Mouse (Mus musculus) forebrain, postnatal 0 days (tissue): ENCODE data around the gene Tsc2. TPM values are rescaled to one million over a fixed set of nuclear protein-coding genes. Genes with fewer than 3 reads are reported as not detected.
A peak's percentile ranks its signal among the peaks of the same experiment; 100 is the strongest.

Experiments used
- ATAC-seq: fragments of 200-750 bp; cut with Nextera tagmentation; 2 replicates; pipeline ENCODE4 v1.8.0; 2017; ENCODE audit warnings: mild to moderate bottlenecking, moderate library complexity
- DNase-seq: peaks from one replicate; pipeline ENCODE4 v3.0.0-alpha.2; 2015
- H3K27ac ChIP-seq: fragments of 300-500 bp; sonication (generic); 2 replicates; pipeline ENCODE4 v1.5.1; 2014; ENCODE audit warnings: low read depth, mild to moderate bottlenecking, antibody characterized with exemption, low read length, moderate library complexity, mixed read lengths
- H3K27me3 ChIP-seq: fragments of 300-500 bp; sonication (generic); 2 replicates; pipeline ENCODE4 v1.6.1; 2014; ENCODE audit warnings: mild to moderate bottlenecking, low read length, mixed read lengths; ENCODE audit not compliant: insufficient read depth
- H3K36me3 ChIP-seq: fragments of 300-500 bp; sonication (generic); 2 replicates; pipeline ENCODE4 v1.6.1; 2014; ENCODE audit warnings: mild to moderate bottlenecking, moderate library complexity; ENCODE audit not compliant: insufficient read depth
- H3K4me1 ChIP-seq: fragments of 300-500 bp; sonication (generic); 2 replicates; pipeline ENCODE4 v1.6.1; 2014; ENCODE audit warnings: antibody characterized with exemption; ENCODE audit not compliant: insufficient read depth
- H3K4me2 ChIP-seq: fragments of 300-500 bp; sonication (generic); 2 replicates; pipeline ENCODE4 v1.6.1; 2014; ENCODE audit warnings: low read depth, mild to moderate bottlenecking, moderate library complexity
- H3K4me3 ChIP-seq: fragments of 300-500 bp; sonication (generic); 2 replicates; pipeline ENCODE4 v1.5.1; 2014; ENCODE audit warnings: low read depth, low read length, mixed read lengths
- H3K9ac ChIP-seq: fragments of 300-500 bp; sonication (generic); 2 replicates; pipeline ENCODE4 v1.6.1; 2014; ENCODE audit warnings: mild to moderate bottlenecking
- H3K9me3 ChIP-seq: fragments of 300-500 bp; sonication (generic); 2 replicates; pipeline ENCODE4 v1.6.1; 2016; ENCODE audit warnings: low read length
- CTCF ChIP-seq: sonication (generic); IDR thresholded peaks from 2 replicates; pipeline ENCODE4 v1.5.1; 2016; ENCODE audit warnings: antibody characterized with exemption, control low read depth, low read depth
- WGBS: fragments of 180-500 bp; shearing (Covaris S2); extraction: QIAGEN DNeasy Blood & Tissue Kit; methylation state at CpG from one replicate; pipeline ENCODE4 v1.1.7; 2014; 5-methylcytosine and 5-hydroxymethylcytosine counted together
- polyA plus RNA-seq: library from polyadenylated mRNA; unstranded; fragments of >200 nt; fragmentation: Nextera tagmentation; extraction: Ambion mirVana; gene quantifications from 2 replicates; pipeline ENCODE4 v1.2.1, GENCODE M21; 2015
- total RNA-seq: library from RNA; depleted of rRNA; stranded (reverse); fragments of >200 nt; gene quantifications from 2 replicates; pipeline ENCODE4 v1.2.3, GENCODE M21; 2014

Tsc2 gene
- total and polyA plus RNA-seq, 2 experiments from 2014 or later, result 56.2 to 92.6 TPM

- peaks cover 24% of the 10 kb centered on the region for H3K27me3 ChIP-seq
- ATAC-seq (peak; percentile 54; the same call in 1 of the 2 replicates), DNase-seq (peak; percentile 81)
- H3K36me3 ChIP-seq, result no peaks in the 10 kb centered on the region
- H3K9ac ChIP-seq, result no peak overlapping the region
- peak; percentile 90 for TF ChIP-seq CTCF
- peak overlapping the region; percentile 20; the same call in 1 of the 2 replicates for H3K4me3 ChIP-seq
- WGBS, result 5% methylated on average over 19 of the region's 19 CpGs
- no peak overlapping the region for H3K27ac ChIP-seq
- H3K4me2 ChIP-seq, result peak overlapping the region; percentile 42
- peaks cover 10% of the 10 kb centered on the region; the same call in 1 of the 2 replicates for H3K4me1 ChIP-seq
- H3K9me3 ChIP-seq, result no peaks in the 10 kb centered on the region
Observed at GRCm38 (mm10) chr17:24653967-24654710, 21.7 kb upstream of the Tsc2 start.

GRCm38 (mm10) chr17:24651835-24652234 lies 19.4 kb upstream of the Tsc2 start:
- no peak for TF ChIP-seq CTCF
- ATAC-seq (no peak), DNase-seq (no peak)
- Histone ChIP-seq H3K36me3 (no peaks in the 10 kb centered on the region), H3K9me3 (no peaks in the 10 kb centered on the region), H3K27ac (no peak overlapping the region), H3K4me3 (no peak overlapping the region), H3K4me1 (peaks cover 4% of the 10 kb centered on the region; the same call in 1 of the 2 replicates), H3K27me3 (peaks cover 2% of the 10 kb centered on the region; the same call in 1 of the 2 replicates), H3K9ac (no peak overlapping the region), H3K4me2 (no peak overlapping the region)
- 67% methylated on average over 3 of the region's 3 CpGs for WGBS

- no peaks in the 10 kb centered on the region for H3K9me3 ChIP-seq
- H3K9ac ChIP-seq, result no peak overlapping the region
- no peak for TF ChIP-seq CTCF
- 78% methylated on average over 4 of the region's 4 CpGs for WGBS
- H3K4me1 ChIP-seq, result peaks cover 4% of the 10 kb centered on the region; the same call in 1 of the 2 replicates
- ATAC-seq (no peak), DNase-seq (no peak)
- H3K4me3 ChIP-seq, result peak overlapping the region; percentile 70
- H3K27me3 ChIP-seq, result no peaks in the 10 kb centered on the region; the same call in 1 of the 2 replicates
- no peaks in the 10 kb centered on the region for H3K36me3 ChIP-seq
- H3K4me2 ChIP-seq, result peak overlapping the region; percentile 99
- no peak overlapping the region for H3K27ac ChIP-seq
Observed at GRCm38 (mm10) chr17:24650766-24651165, 18.3 kb upstream of the Tsc2 start.

GRCm38 (mm10) chr17:24650070-24650616 lies 17.7 kb upstream of the Tsc2 start, which contains the start of gene Slc9a3r2:
Gene Slc9a3r2, minus strand, starts transcription at chr17:24650327.
- peak within 1 kb of the TSS; percentile 57; the same call in 1 of the 2 replicates for H3K27ac ChIP-seq
- WGBS, result 3% methylated on average over 34 of the region's 41 CpGs
- DNase-seq, result peak; percentile 44

GRCm38 (mm10) chr17:24649581-24650069 lies 17.2 kb upstream of the Tsc2 start:
- Histone ChIP-seq H3K4me2 (peak overlapping the region; percentile 99), H3K9ac (peak overlapping the region; percentile 76), H3K4me3 (peak overlapping the region; percentile 70), H3K27ac (peak overlapping the region; percentile 57; the same call in 1 of the 2 replicates), H3K9me3 (no peaks in the 10 kb centered on the region), H3K36me3 (no peaks in the 10 kb centered on the region), H3K27me3 (no peaks in the 10 kb centered on the region), H3K4me1 (peaks cover 4% of the 10 kb centered on the region; the same call in 1 of the 2 replicates)
- ATAC-seq (peak; percentile 58), DNase-seq (peak; percentile 27)
- TF ChIP-seq CTCF, result no peak
- WGBS, result 2% methylated on average over 35 of the region's 35 CpGs

More at GRCm38 (mm10) chr17:24650070-24650616, 17.7 kb upstream of the Tsc2 start, which contains the start of gene Slc9a3r2:
- Histone ChIP-seq H3K4me1 (peaks cover 4% of the 10 kb centered on the region; the same call in 1 of the 2 replicates), H3K4me2 (peak within 1 kb of the TSS; percentile 99), H3K9ac (peak within 1 kb of the TSS; percentile 76), H3K4me3 (peak within 1 kb of the TSS; percentile 70), H3K9me3 (no peaks in the 10 kb centered on the region), H3K27me3 (no peaks in the 10 kb centered on the region; the same call in 1 of the 2 replicates), H3K36me3 (no peaks in the 10 kb centered on the region)
- no peak for TF ChIP-seq CTCF
- peak; percentile 74 for ATAC-seq

GRCm38 (mm10) chr17:24648731-24649377 lies 16.4 kb upstream of the Tsc2 start:
- Histone ChIP-seq H3K36me3 (no peaks in the 10 kb centered on the region), H3K4me3 (peak overlapping the region; percentile 70), H3K4me2 (peak overlapping the region; percentile 99), H3K27ac (no peak overlapping the region), H3K27me3 (no peaks in the 10 kb centered on the region), H3K9me3 (no peaks in the 10 kb centered on the region), H3K9ac (no peak overlapping the region), H3K4me1 (peaks cover 4% of the 10 kb centered on the region; the same call in 1 of the 2 replicates)
- no peak for ATAC-seq
- 73% methylated on average over 10 of the region's 10 CpGs for WGBS
- no peak for DNase-seq
- TF ChIP-seq CTCF, result peak; percentile 13; the same call in 1 of the 2 replicates
